Mouse (Mus musculus) liver, adult 2 months (tissue): ENCODE measurements at regions not wholly inside any gene's neighbourhood (a gene's known extent, or its start where the extent isn't known, plus 50 kb on each side); places are given as distances from the start of the nearest gene placed in this dataset.

Experiments
- CTCF ChIP-seq: fragments of 200-500 bp; IDR thresholded peaks from 2 replicates; pipeline ENCODE4 v1.5.1; 2011; ENCODE audit warnings: low read depth, low read length, control low read depth
- POLR2A ChIP-seq: fragments of 200-500 bp; IDR thresholded peaks from 2 replicates; pipeline ENCODE4 v1.6.1; 2011; ENCODE audit warnings: low read length, control low read depth; ENCODE audit not compliant: insufficient read depth; ENCODE audit errors: extremely low read depth

DNA sequence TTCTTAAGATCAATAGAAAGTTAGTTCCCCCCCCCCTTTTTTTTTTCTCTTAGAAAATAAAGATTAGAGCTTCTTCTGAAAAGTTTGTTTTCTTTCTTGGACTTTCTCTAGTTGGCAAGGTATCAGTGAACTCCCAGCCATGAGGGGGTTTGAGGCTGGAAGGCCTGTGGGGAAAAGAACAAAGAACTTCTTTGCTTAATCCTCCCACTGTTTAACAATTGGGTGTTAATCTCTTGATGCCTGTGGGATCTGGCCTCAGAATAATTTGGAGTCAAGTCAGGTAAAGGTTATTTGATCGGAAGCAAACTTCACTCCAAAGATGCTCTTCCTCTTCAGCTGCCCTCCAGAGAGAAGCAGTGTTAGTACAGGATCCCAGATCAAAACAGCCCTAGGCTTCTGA lies 84.8 kb downstream of the Alg10b start:
- TF ChIP-seq CTCF (no peak), POLR2A (no peak)
